Mouse (Mus musculus) heart, postnatal 14 days (tissue): ENCODE measurements at regions not wholly inside any gene's neighbourhood (a gene's known extent, or its start where the extent isn't known, plus 50 kb on each side); places are given as distances from the start of the nearest gene placed in this dataset.

Experiments
- DNase-seq, 2 experiments: peaks; one replicate each; pipeline ENCODE4 v3.0.0; 2021 to 2022
- intact Hi-C: fragments of 180-260 bp; cut with DNase I; formaldehyde crosslinking; loops from one replicate; pipeline ENCODE4 v1.15.1; 2025

DNA sequence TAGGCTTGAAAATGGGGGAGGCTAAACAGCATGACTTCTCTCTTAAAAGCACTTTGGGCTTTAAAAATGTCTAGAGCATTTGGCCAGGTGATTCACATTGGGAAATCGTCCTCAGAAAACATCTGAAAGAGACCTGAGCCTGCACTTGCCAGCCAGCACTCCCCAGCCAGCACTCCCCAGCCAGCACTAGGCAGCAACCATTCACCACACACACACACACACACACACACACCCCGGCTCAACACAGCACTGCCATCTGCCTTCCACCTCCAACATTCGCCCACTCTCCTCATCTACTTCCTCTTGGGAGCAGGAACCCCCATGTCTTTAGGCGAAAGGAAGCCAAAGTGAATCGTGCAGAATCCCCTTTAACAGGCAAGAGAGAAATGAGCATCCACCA is 85.4 kb downstream of the Atp23 start:
- no peak for DNase-seq

DNA sequence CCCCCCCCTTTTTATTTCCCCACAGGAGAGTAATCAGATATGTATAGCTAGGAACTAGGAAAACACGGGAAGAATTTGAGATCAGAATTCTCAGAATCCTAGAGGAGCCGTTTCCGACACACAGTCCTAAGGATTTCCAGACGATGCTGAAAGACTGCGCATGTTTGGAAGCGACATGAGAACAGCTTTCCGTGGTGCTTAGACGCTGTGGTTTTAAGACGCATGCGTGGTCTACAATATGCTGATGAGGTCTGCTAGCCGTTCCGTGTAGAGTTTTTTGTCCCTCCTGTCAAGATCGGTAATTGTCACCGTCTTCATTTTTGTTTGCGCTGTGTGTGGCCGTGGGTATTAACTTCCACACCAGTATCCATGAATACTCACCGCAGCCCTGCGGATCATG is 86.2 kb downstream of the Atp23 start:
- no peak for DNase-seq
- intact Hi-C loops, result no loop called here

More for the DNA sequence above, 85.4 kb downstream of the Atp23 start:
- intact Hi-C loops, result no loop called here

DNA sequence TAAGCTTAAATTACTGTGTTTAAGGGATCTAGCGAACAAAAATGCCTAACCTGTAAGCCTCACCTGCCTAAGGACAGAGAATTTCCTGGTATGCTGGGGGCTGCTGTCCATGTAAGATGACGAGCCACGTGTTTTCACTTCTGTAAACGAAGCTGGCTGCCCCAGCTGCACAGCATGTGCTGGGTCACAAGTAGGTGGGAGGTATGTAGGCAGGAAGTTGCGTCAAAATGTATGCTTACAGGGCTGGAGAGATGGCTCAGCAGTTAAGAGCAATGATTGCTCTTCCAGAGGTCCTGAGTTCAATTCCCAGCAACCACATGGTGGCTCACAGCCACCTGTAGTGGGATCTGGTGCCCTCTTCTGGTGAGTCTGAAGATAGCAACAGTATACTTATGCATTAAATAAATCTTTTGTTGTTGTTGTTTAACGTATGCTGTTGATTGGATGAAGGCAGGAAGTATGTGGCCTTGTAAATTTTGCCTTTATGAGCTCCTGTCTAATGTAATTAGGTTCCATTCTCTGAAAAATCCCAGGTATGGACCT is 88.0 kb downstream of the Atp23 start:
- intact Hi-C loops, result no loop called here

DNA sequence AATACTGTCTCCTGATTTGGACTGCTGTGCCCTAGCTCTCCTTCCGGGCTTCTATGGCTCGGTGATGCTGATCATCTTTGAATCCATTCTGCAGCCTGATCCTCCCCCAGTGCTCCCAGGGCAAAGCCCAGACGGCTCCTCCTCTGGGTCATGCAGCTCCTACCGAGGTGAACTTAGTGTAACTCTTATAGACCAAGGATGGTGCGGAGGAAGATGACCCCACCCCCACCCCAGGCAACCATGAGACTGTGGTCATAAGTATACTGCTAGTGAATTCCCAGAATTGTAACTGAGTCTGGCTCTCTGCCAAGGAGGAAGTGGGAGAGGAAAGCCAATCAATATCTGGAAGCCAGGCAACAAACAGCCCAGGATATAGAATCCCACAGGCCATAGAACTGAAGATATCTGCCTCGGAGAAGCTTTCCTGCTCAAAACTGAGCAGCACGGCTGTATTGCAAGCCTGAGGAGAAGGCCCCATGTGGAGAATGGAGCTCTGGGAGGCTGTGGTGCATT is 88.9 kb downstream of the Atp23 start:
- intact Hi-C loops, result no loop called here
- DNase-seq, result peak in 1 of 2 experiments; percentile 5

More for the DNA sequence above, 88.0 kb downstream of the Atp23 start:
- no peak for DNase-seq

DNA sequence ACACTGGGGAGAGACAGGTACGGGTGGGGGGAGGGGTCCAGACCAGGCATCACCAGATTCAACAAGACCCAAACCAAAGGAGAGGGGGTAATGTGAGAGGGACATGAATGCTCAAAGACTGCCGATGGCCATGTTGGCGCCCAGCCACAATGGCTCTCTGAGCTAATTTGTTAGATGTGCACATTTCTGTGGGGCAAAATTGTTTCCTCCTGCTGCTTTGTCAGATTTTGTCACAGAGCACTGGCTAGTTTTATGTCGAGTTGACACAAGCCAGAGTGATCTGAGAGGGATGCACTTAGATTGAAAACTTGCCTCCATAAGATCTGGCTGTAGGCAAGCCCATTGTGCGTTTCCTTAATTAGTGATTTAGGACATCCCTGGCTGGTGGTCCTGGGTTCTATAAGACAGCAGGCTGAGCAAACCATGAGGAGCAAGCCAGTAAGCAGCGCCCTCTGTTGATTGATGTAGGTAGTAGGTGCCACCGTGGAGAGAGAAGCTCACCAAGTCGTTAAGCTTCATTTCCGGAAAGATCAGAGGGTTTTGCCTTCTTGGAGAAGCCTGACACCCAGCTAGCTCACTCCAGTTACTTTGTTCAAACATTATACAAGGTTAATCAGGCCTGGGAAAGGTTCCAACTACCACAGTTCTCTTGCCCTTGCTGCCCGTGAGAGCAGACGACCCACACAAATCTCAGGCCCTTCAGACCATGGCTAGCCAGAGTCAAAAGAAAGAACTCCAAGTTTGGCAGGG is 90.6 kb downstream of the Atp23 start:
- no peak for DNase-seq
- intact Hi-C loops, result no loop called here

DNA sequence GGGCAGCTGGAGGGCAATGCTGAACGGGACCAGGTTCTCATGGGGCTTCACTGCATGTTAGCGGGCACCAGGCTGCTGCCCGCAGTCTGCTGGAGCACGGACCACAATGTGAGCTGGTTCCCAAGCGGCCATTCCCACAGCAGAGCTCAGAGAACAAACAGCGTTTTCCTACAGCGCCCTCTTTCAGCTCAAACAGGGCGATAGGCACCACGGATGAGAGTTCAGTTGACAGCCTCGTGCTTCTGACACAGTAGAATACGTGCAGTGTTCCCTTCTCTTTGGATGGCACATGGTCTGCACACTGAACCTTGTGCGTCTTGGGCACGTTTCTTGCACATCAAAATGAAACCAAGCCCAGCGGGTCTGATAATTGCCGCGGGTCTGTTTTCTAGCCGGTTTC is 91.6 kb downstream of the Atp23 start:
- intact Hi-C loops, result no loop called here
- DNase-seq, result no peak

DNA sequence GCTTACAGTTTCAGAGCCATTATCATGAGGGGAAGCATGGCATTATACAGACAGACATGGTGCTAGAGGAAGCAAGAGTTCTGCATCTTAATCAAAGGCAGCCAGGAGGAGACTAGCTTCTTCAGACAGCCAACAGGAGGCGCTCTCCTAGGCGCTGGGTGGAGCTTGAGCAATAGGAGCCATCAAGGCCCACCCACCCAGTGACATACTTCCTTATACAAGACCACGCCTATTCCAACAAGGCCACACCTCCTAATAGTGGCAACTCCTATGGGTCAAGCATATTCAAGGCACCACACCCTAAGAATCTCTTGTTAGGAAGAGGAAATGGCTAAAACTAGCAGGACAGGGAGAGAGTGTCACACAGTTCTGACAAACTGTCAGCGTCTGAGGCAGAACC is 94.3 kb downstream of the Atp23 start:
- intact Hi-C loops, result no loop called here
- no peak for DNase-seq

DNA sequence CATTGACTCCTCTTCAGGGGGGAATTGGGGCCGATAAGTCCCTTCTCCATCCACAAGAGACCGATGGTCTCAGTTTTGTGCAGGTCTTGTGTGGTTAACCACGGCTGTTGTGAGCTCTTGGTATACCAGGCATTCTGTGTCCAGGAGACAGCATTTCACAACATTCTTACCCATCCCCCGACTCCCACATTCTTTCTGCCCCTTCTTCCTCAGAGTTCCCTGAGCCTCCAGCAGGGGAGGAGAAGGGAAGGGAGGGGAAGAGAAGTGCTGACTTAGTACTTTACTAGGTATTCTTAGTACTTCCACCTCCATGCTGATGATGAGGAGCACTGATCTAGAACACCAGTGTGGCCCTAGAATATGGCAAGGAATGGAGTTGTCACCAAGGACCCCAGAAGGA is 98.4 kb downstream of the Atp23 start:
- intact Hi-C loops, result no loop called here
- DNase-seq, result no peak

DNA sequence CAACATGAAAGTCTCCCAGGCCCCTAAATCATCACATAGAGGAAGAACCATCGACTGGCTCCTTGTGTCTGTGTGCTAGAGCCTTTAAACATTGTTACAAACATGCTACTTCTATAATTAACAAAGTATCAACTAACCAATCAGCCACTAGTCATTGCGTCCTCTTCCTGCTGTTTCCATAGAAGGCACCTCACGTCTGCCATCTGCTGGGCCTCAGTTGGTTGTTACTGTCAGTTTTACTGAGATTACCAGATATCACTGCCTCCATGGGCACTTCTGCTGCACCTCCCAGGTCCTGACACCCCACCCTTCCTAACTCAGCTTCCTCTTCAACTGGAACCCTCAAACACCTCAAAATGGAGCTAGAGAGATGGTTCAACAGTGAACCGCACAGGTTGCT is 101.8 kb downstream of the Atp23 start:
- intact Hi-C loops, result no loop called here
- DNase-seq, result no peak

DNA sequence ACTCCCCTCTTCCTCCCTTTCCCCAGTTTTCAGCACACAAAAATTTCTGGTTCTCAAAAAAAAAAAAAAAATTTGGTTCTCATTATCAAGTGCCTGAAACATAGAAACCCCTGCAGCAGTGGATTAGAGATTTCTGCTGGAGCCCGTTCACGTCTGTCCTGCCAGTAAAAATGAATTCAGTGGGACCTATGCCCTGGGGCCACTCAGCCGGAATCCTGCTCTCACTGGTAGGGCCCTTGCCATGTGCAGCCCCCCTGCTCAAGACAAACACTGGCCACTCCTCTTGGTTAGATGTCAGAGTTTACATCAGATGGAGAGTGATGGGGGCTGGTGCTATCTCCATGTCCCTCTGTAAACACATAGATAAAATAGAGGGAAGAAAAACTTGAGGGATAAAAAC is 108.0 kb downstream of the Atp23 start:
- DNase-seq, result no peak
- intact Hi-C loops, result no loop called here

DNA sequence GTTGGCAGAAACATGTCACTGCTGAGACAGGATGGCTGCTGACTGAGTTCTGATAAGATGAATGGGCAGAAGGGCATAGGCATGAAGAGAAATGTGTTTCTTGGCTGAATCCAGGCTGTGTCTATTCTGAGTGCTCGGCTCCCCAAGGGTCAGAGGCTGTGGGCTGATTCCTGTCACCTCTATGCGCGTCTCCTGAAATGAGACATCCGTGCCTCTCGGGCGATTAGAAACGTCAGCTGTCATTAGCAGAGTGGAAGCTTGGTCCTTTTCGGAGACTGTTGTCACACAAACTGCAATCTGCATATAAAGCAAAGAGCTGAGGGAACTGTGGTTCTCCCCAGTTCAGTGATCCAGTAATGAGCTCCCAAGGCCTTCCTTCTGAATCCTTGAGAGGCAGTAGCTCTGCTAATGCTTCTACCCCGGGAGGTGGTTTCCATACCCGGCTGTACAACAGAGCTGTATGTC is 108.8 kb downstream of the Atp23 start:
- no peak for DNase-seq
- intact Hi-C loops, result no loop called here

DNA sequence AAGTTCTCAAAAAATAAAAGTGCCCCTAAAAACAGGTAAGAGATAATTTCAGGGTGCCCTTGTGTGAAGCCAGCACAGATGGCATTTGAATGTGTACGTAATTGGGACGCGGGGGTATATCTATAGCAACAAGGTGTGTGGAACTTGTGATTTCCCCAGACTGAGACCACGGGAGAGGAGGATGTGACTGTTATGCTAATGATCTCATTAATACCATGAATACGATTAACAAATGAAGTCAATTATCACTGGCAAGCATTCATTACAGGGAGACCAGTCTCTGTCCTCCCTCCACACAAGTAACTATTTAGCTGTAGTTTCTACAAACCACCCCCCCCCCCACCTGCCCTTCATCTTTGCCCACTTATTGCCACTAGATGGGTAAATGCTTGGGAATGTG is 112.9 kb downstream of the Atp23 start:
- DNase-seq, result no peak
- intact Hi-C loops, result no loop called here

DNA sequence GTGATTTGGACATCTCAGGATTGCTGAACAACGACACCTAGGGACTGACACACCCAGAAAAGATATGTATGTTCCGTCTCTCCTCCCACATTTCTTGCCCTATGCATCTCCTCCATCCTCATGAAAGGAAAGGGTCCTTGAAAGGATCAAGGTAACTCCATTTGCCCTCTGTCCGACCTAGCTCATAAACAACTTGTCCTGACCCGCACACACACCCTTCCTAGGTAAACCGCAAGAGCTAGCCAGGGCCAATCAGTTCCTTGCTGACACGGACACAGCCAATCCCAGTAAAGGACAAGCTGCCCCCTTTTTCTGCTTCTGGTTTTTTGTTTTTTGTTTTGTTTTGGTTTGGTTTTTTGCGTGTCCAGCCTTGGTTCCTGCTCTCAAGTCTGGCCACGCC is 118.0 kb downstream of the Atp23 start:
- no peak for DNase-seq
- intact Hi-C loops, result no loop called here

DNA sequence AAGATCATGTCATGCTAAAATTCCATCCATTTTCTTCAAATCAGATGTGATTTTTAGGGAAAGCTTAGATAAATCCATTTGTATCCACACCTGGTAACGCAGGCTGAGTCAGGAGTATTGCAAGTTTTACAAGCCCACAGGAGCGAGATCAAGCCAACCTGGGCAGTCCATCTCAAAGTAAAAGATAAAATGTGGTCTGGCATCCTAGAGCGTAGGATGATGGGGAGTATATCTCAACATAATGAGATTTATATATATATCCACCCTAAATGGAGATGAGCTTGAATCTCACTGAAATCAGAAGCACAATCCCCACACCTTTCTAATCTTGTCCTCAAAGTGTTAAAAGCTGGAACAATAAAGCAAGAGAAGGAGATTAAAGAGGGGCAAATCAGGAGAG is 124.6 kb downstream of the Atp23 start:
- no peak for DNase-seq

DNA sequence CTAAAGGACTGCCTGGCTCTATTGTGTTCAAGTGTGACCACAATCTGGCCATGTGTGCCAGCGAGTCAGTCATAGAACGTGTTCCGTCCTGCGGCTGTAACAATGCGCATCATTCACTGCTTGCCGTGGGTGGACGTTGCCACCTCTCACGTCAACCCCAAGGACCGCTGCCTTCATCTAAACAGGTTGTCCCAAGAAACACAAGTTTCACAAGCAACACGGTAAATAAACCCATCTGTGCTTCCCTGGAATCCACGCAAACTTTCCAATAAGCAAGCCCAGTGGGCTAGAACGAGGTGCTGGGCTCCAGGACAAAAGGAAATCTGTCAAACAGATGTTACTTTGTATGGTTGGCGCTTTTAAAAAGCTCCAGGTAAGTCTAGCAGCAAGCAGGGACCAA is 125.2 kb downstream of the Atp23 start:
- intact Hi-C loops, result no loop called here
- DNase-seq, result no peak

More for the DNA sequence above, 124.6 kb downstream of the Atp23 start:
- intact Hi-C loops, result no loop called here

DNA sequence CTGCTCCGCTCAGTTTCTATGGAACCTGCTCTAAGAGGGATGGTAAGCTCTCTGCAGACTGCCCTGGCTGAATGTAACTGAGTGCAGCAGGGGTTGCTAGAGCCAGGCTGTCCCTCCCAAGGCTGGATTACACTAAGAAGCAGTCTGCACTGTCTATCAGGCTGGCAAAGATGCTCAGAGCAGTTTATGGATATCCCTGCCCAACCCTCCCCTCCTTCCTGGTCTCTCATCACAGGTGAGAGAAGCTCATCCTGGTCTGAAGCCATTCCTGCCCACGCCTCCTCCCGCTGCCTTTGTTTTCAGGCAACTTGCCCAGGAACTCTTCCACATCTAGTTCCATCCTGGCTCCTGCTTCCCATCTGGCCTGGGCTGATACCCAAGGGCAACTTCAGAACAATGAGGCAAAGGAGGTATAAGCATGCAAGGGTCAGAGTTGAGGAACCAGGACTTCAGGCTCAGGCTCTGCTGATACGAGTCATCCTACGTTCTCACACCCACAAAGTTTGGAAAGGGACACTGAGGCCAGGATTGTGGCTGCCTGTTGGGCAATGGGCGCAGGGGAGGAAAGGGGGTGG is 130.6 kb downstream of the Atp23 start:
- no peak for DNase-seq
- intact Hi-C loops, result no loop called here

DNA sequence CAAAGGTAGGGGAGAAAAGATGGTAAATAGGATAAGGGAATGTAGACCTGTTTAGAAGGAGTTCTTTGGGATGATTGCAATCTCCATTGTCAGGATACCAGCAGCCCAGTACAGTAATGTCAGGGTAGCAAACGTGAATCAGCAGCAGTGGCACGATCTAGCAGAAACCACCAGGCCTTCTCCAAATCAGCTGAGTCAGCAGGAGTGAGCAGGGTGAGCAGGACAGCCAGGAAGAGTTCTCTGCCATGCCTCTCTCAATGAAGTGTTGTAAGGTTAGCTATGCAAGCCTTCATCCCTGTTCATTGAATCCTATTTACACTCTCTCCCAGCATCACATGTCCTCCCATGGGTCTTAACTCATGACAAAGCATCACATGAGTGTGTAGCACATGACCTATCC is 135.5 kb downstream of the Atp23 start:
- DNase-seq, result no peak
- intact Hi-C loops, result no loop called here

DNA sequence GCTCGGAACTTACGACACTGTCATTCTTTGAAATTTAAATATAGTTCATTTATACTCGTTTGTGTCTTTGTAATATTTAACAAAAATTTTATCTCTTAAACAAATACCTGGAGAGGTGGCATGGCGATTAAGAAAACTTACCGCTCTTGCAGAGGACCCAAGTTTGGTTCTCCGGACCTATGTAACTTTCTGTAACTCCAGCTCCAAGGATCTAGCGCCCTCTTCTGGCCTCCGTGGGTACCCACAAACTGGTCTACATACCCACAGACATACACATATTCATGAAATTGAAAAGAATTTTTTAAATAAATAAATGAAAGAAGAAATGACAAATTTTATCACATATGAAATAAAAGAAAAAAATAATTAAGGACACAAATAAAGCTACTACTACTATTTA is 136.4 kb downstream of the Atp23 start:
- DNase-seq, result no peak
- intact Hi-C loops, result no loop called here

DNA sequence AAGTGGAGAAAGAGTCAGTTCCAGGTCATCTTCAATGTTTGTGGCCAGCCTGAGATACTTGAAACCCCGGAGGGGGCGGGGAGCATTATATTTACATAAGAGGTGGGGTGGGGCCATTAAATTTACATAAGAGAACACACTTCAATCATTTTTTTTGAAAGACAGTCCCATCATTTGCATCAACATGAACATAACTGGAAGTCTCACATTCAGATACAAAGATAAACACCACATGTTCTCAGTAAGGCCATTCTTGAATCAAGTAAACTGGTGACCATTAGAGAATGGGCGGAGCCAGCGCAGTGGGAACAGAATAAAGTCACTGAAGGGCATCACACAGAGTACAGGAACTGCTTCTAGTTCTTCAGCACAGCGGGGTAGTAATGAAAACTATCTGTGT is 137.2 kb downstream of the Atp23 start:
- intact Hi-C loops, result no loop called here
- no peak for DNase-seq

DNA sequence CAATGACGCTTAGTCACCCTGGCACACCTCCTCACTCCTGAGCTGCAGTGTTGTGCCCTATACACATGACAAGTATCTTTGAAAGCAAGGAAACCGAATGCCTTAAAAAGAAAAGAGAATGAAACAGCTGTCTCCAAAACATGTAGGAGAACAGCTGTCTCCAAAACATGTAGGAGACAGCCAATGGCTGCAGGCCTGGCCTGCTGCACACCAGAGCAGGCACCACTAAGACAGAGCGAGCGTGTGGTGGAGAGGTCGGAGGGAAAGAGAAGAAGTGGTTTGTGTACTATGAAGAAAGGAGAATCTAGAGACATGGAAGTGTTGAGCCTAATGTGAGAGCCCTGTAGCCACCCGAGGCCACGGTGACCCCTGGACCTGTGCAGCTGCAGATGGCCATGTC is 142.5 kb downstream of the Atp23 start:
- DNase-seq, result no peak
- intact Hi-C loops, result no loop called here

DNA sequence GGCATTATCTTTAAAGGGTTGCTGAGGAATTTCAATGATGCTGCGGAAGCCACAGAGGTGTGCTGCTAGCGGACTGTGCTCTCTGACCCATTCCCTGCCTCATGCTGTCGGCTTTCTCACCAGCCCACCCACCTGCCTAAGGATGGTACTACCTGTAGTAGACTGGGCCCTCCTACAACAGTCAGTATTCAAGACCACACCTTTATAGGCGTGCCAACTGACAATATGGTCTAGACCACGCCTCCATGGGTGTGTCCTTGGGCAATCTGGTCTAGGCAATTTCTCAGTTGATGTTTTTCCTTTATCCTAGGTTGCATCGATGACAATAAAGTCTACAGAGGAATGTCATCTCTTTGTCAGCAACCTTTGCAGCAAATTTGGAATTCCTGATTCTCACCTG is 148.0 kb downstream of the Atp23 start:
- DNase-seq, result no peak
- intact Hi-C loops, result no loop called here

DNA sequence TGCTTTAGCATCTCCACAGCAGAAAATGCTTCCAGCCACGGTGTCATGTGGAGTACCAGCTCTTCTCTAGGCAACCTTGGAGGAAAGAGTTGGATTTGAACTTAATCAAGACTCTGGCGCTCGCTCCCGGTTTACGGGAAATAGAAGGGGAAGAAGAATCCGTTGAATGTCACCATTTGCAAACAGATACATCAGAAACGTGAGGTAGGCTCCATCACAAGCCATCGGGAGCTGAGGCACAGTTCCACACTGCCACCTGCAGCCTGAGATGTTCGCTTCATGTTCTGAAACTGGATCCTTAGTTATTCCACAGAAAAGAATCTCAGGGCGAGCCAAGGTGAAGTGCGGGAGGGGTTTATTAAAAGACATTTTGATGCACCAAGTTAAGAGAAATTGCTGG is 148.5 kb downstream of the Atp23 start:
- no peak for DNase-seq
- intact Hi-C loops, result no loop called here
